Mouse (Mus musculus): ENCODE data around the gene Nanos2. TPM values are rescaled to one million over a fixed set of nuclear protein-coding genes. Genes with fewer than 3 reads are reported as not detected.
A peak's percentile ranks its signal among the peaks of the same experiment; 100 is the strongest.

Nanos2 gene
- total and polyA plus RNA-seq, 2 experiments from 2014 or later = 1.6 to 2.6 TPM

- no peak for TF ChIP-seq CTCF (IDR thresholded peaks at IDR 0.05; ENCODE audit: low read depth)
- peak overlapping the region; percentile 54 for H3K4me2 ChIP-seq (ENCODE audit: low read depth, low read length)
- no peaks in the 10 kb centered on the region for H3K9me3 ChIP-seq (ENCODE audit: low read length)
- DNase-seq (ENCODE audit: low spot score) = no peak
- peak overlapping the region; percentile 16 for H3K4me3 ChIP-seq (ENCODE audit: low read length)
- WGBS = 4% methylated on average over 25 of the region's 31 CpGs
- H3K27me3 ChIP-seq (ENCODE audit: insufficient read depth, low read length) = no peaks in the 10 kb centered on the region
- H3K36me3 ChIP-seq (ENCODE audit: insufficient read depth, low read length) = no peaks in the 10 kb centered on the region
- ATAC-seq = no peak
- H3K27ac ChIP-seq = no peak overlapping the region
- no peaks in the 10 kb centered on the region for H3K4me1 ChIP-seq (ENCODE audit: insufficient read depth, low read length)
- peak overlapping the region; percentile 51 for H3K9ac ChIP-seq (replicated peaks; ENCODE audit: low read length)
Observed at GRCm38 (mm10) chr7:19012025-19012621, 24.9 kb downstream of the Nanos2 start.

GRCm38 (mm10) chr7:19012882-19013281, 25.7 kb downstream of the Nanos2 start:
- no peak for ATAC-seq
- no peak overlapping the region for H3K4me3 ChIP-seq (ENCODE audit: low read length)
- H3K4me1 ChIP-seq (ENCODE audit: insufficient read depth, low read length) = no peaks in the 10 kb centered on the region
- DNase-seq (ENCODE audit: low spot score) = no peak
- no peak for TF ChIP-seq CTCF (IDR thresholded peaks at IDR 0.05; ENCODE audit: low read depth)
- H3K36me3 ChIP-seq (ENCODE audit: insufficient read depth, low read length) = no peaks in the 10 kb centered on the region
- H3K4me2 ChIP-seq (ENCODE audit: low read depth, low read length) = no peak overlapping the region
- no peaks in the 10 kb centered on the region for H3K27me3 ChIP-seq (ENCODE audit: insufficient read depth, low read length)
- no peak overlapping the region for H3K9ac ChIP-seq (replicated peaks; ENCODE audit: low read length)
- WGBS = 54% methylated on average over 2 of the region's 2 CpGs
- no peaks in the 10 kb centered on the region for H3K9me3 ChIP-seq (ENCODE audit: low read length)
- H3K27ac ChIP-seq = no peak overlapping the region

- Histone ChIP-seq H3K27ac (no peak overlapping the region), H3K9me3 (ENCODE audit: low read length) (no peaks in the 10 kb centered on the region), H3K36me3 (ENCODE audit: insufficient read depth, low read length) (no peaks in the 10 kb centered on the region), H3K4me3 (ENCODE audit: low read length) (no peak overlapping the region), H3K4me1 (ENCODE audit: insufficient read depth, low read length) (no peaks in the 10 kb centered on the region), H3K4me2 (ENCODE audit: low read depth, low read length) (no peak overlapping the region), H3K27me3 (ENCODE audit: insufficient read depth, low read length) (no peaks in the 10 kb centered on the region), H3K9ac (replicated peaks; ENCODE audit: low read length) (no peak overlapping the region)
- no peak for DNase-seq (ENCODE audit: low spot score)
- TF ChIP-seq CTCF (IDR thresholded peaks at IDR 0.05; ENCODE audit: low read depth) = peak; percentile 21
- WGBS = 60% methylated on average over 15 of the region's 15 CpGs
- ATAC-seq = no peak
Observed at GRCm38 (mm10) chr7:19014452-19014851, 27.3 kb downstream of the Nanos2 start.

GRCm38 (mm10) chr7:19016042-19016441, 28.8 kb downstream of the Nanos2 start:
- peaks cover 3% of the 10 kb centered on the region; the same call in 1 of the 2 replicates for H3K27me3 ChIP-seq (ENCODE audit: insufficient read depth, low read length)
- H3K27ac ChIP-seq = no peak overlapping the region
- H3K4me2 ChIP-seq (ENCODE audit: low read depth, low read length) = no peak overlapping the region
- H3K9ac ChIP-seq (replicated peaks; ENCODE audit: low read length) = no peak overlapping the region
- no peak overlapping the region for H3K4me3 ChIP-seq (ENCODE audit: low read length)
- no peaks in the 10 kb centered on the region for H3K36me3 ChIP-seq (ENCODE audit: insufficient read depth, low read length)
- no peaks in the 10 kb centered on the region for H3K9me3 ChIP-seq (ENCODE audit: low read length)
- no peak for TF ChIP-seq CTCF (IDR thresholded peaks at IDR 0.05; ENCODE audit: low read depth)
- DNase-seq (ENCODE audit: low spot score) = no peak
- H3K4me1 ChIP-seq (ENCODE audit: insufficient read depth, low read length) = no peaks in the 10 kb centered on the region
- ATAC-seq = no peak
- WGBS = 92% methylated on average over 4 of the region's 4 CpGs

- DNase-seq (ENCODE audit: low spot score) = no peak
- Histone ChIP-seq H3K9ac (replicated peaks; ENCODE audit: low read length) (no peak overlapping the region), H3K4me2 (ENCODE audit: low read depth, low read length) (no peak overlapping the region), H3K27me3 (ENCODE audit: insufficient read depth, low read length) (peaks cover 20% of the 10 kb centered on the region), H3K9me3 (ENCODE audit: low read length) (no peaks in the 10 kb centered on the region), H3K4me1 (ENCODE audit: insufficient read depth, low read length) (no peaks in the 10 kb centered on the region), H3K4me3 (ENCODE audit: low read length) (no peak overlapping the region), H3K36me3 (ENCODE audit: insufficient read depth, low read length) (no peaks in the 10 kb centered on the region), H3K27ac (no peak overlapping the region)
- no peak for TF ChIP-seq CTCF (IDR thresholded peaks at IDR 0.05; ENCODE audit: low read depth)
- no peak for ATAC-seq
- WGBS = 92% methylated on average over 7 of the region's 7 CpGs
Observed at GRCm38 (mm10) chr7:19017909-19018308, 30.7 kb downstream of the Nanos2 start.

GRCm38 (mm10) chr7:19021048-19021447, 33.8 kb downstream of the Nanos2 start:
- Histone ChIP-seq H3K27ac (no peak overlapping the region), H3K4me3 (ENCODE audit: low read length) (no peak overlapping the region), H3K36me3 (ENCODE audit: insufficient read depth, low read length) (no peaks in the 10 kb centered on the region), H3K4me1 (ENCODE audit: insufficient read depth, low read length) (peaks cover 4% of the 10 kb centered on the region), H3K4me2 (ENCODE audit: low read depth, low read length) (no peak overlapping the region), H3K9ac (replicated peaks; ENCODE audit: low read length) (no peak overlapping the region), H3K27me3 (ENCODE audit: insufficient read depth, low read length) (peaks cover 29% of the 10 kb centered on the region), H3K9me3 (ENCODE audit: low read length) (no peaks in the 10 kb centered on the region)
- WGBS = 26% methylated on average over 8 of the region's 8 CpGs
- DNase-seq (ENCODE audit: low spot score) (no peak), ATAC-seq (no peak)
- no peak for TF ChIP-seq CTCF (IDR thresholded peaks at IDR 0.05; ENCODE audit: low read depth)

GRCm38 (mm10) chr7:19022189-19022958, 35.2 kb downstream of the Nanos2 start:
- 64% methylated on average over 18 of the region's 18 CpGs for WGBS
- Histone ChIP-seq H3K4me2 (ENCODE audit: low read depth, low read length) (no peak overlapping the region), H3K9ac (replicated peaks; ENCODE audit: low read length) (no peak overlapping the region), H3K27ac (no peak overlapping the region), H3K4me3 (ENCODE audit: low read length) (no peak overlapping the region), H3K27me3 (ENCODE audit: insufficient read depth, low read length) (peaks cover 29% of the 10 kb centered on the region), H3K9me3 (ENCODE audit: low read length) (no peaks in the 10 kb centered on the region), H3K4me1 (ENCODE audit: insufficient read depth, low read length) (peaks cover 4% of the 10 kb centered on the region), H3K36me3 (ENCODE audit: insufficient read depth, low read length) (no peaks in the 10 kb centered on the region)
- TF ChIP-seq CTCF (IDR thresholded peaks at IDR 0.05; ENCODE audit: low read depth) = no peak
- DNase-seq (ENCODE audit: low spot score) (no peak), ATAC-seq (no peak)

All from hindbrain, postnatal 0 days (tissue).